Mouse (Mus musculus) CD4-positive, CD25-positive, alpha-beta regulatory T cell, adult 2 months (primary cell): ENCODE measurements at regions not wholly inside any gene's neighbourhood (a gene's known extent, or its start where the extent isn't known, plus 50 kb on each side); places are given as distances from the start of the nearest gene placed in this dataset.

ENCODE experiments used
- DNase-seq: peaks from one replicate; pipeline ENCODE4 v3.0.0-alpha.2; 2012; ENCODE audit warnings: low read depth, low spot score

GRCm38 (mm10) chr12:118659240-118660120 is 186.6 kb upstream of the Sp8 start:
- DNase-seq = no peak

DNA sequence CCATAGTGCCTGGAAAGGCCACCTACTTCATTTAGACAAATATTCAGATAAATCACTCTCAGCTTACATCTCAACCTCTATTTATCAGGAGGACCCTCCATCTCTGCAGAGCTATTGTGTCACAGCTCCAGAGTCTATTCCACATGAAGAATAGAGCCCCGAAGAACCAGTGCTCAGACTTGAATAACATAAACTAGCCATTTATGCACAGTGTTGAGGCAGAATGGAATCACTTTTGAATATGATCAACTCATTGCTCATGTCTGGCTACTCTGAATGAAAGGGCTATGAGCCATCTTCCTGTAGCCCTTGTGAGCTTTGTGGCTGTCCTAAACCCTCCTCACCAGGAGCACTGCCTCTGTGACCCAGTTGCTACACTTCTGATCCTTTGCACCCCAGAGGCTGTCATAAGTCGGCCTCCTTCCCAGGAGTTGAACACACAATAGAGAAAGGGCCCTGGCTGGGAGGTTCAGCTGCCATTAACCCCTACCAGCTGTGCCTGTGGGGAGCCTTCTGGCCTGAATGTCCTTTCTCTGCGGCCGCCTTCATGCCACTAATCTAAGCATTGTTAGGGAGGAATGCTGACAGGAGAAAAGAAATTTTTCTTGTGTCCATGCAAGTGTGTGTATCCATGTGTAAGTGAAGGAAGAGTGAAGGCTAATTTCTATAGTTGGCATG is 195.5 kb upstream of the Sp8 start:
- DNase-seq = no peak

DNA sequence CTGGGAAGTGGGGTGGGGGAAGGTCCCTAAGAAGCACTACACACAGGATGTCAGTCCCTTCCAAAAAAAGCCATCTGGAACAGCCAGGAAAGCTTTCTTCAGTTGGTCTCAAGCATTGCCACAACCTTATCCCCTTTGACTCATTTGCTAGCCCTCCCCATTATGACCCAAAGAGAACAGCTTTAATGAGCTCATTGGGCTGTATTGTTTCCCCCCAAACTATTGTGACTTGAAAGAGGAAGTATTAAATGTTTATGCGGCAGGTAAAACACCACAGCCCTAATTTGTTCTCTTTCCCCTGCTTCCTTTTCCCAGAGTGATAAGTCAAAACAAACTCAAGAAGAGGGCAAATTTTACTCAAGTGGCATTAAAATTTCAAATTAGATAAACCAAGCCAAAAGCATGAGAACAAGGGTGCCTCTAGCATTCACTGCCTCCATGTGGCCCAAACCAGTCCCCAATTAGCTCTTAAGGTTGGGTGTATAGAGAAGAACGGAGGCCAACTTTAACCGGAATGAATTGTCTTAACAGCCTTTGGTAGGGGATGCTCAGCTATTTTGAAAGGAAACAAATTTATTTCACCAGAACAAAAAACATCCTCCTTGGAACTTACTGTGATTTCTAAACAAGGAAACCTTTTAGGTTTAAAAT is 196.7 kb upstream of the Sp8 start:
- no peak for DNase-seq

GRCm38 (mm10) chr12:118648673-118649072 is 197.5 kb upstream of the Sp8 start:
- DNase-seq = no peak

GRCm38 (mm10) chr12:118647270-118648042 is 198.7 kb upstream of the Sp8 start:
- DNase-seq = no peak

DNA sequence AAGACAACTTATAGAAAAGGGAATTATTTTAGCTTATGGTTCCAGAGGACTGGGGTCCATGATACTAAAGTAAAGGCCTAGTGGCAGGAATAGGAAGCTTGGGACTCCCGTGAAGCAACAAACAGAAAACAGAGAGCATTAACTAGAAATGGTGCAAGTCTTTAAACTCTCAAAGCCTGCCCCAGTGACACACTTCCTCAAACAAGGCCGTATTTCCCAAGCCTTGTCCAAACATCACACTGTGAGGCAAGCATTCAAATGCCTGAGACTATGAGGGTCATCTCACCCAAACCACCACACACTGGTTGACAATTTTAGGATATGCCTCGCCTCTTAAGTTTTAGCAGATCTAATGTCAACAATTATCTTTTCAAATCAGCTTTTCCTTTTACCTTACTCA is 205.2 kb upstream of the Sp8 start:
- DNase-seq = no peak

DNA sequence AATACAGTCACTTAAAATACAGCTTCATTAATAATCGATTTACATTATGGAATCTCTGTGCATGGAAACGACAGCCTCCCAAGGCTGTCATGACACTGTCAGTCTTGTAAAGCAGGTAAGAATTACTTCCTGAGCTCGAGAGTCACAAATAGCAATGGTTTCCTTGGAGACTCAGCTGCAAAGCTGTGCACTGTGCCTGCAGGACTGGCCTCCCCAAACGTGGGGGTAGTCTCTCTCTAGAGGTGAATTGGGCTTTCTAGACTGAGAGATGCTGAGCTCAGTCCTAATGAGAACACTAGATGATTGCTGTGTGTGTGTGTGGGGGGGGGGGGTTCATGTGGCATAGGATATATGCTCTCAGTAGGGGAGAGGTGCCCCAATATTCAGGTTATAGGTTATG is 208.9 kb upstream of the Sp8 start:
- no peak for DNase-seq

- DNase-seq = no peak
Measured at GRCm38 (mm10) chr12:118635456-118635855, 210.7 kb upstream of the Sp8 start.

DNA sequence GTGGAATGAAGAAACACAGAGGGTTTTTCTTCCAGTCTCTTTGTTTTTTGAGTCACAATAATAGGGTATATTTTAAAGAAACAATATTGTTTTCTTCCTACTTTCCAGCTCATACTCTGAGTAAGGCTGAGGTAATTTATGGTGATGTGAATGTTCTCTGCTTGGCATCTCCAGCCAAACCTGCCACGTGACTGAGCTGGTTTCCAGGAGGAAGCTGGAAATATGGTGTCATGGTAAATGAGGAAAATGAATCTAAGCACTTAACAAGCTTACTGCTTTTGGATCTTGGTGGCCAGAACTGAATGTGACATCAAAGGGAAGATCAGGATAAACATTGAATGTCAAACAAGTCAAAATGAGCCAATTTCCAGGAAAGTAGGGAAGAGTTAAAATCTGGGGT is 215.8 kb upstream of the Sp8 start:
- no peak for DNase-seq

- no peak for DNase-seq
Measured at GRCm38 (mm10) chr12:118621697-118622485, 224.2 kb upstream of the Sp8 start.

DNA sequence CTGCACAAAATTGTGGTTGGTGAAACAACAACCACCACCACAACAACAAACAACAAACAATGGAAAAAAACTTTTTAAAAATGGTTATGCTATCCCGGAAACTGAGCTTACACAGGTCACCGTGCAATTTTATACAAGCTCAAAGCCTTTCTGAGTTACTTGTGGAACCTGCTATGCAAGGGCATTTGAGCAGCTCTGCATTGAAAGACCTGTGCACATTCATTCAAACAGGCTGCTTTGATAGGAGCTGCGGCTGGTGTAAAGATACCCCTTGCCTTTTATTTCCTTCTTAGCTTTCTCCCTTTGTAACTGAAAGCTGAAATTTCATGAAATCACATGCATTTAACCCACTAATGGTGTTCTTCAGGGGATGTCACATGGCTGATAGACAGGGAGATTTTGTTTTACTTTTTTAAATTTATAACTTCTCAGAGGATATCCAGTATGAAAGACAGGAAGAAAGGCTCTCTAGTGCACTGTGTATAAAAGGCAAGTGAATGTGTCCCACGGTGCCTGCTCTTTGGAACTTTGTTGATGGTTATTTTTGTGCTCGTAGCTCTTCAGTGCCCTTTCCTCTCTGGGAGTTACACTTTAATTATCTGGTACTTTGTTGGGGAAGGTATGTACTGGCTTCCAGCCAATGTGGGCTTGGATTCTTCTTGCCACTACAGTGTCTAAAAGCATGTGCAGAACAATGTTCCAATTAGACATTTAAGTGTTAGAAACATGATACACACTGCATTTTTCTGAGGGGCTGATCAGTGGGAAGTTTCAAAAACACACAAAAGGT is 225.1 kb upstream of the Sp8 start:
- DNase-seq = no peak

DNA sequence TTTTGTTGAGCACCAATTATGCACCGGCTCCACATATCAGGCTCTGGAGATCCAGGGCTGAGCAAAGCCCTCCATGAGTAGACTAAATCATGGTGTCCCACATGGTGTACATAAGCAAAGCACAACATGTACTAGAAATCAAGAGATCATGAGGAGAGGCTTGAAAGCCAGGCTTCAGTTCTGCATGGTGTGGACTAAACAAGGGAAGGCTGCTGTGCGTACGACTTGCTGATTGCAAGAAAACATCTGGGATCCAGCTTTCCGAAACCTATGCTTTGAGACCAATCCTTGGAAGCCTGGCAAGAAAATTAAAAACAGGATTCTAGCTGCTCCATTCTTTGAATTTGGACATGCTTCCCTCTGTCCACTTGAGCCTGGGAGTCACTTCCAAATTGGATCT is 249.1 kb upstream of the Sp8 start:
- no peak for DNase-seq

GRCm38 (mm10) chr12:118594781-118595574 is 251.2 kb upstream of the Sp8 start:
- DNase-seq = no peak

DNA sequence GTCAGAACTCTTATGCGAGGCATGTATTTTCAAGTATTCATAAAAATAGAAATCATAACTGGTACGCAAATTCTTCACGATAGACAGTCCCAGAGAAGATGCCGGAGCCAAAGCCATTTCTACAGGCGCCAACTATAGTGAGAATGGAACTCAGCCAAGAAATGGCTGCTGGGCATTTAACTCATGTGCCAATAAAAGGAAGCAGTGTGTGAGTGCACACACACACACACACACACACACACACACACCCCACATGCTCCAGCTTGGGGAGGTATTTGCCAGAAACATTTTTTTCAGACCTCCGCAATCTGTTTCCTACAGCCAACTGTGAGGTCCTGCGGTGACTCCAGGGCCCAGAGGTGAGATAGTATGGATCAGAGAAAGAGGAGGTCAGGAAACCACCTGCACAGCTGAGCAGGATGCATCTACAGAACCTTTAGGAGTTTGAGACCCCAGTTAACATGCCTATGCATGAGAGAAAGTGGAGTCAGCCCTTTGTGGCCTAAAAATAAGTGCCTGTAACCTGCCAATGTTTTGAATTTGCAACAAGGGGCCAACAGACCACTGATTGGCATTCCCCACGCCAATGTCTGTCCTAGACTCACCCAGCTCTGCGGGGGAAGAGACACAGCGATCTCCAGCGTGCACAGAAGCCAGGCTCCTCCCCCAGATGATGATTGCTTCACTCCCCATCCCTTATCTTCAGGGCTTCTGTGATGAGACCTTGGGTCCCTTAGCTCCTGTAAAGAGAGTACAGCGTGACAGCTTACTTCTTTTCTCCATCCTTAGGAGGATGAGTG is 262.1 kb upstream of the Sp8 start:
- no peak for DNase-seq

DNA sequence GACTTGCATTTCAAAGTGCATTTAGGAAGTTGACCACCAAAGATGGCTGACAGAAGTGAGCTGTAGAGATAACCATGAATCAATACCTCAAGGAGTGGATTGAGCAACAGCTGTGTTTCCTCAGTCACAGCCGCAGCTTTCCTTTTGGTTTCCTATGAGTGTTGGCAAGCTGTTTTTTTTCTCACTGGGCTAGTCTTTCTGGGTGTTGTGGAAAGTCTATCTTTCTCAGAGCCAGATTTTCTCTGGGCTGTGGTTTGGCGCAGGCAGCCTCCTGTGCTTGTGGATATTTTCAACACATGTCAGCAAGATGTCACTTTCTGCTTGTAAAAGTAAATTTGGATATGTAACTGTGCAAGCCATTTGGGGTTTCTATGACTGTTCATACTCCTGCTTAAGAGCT is 268.6 kb upstream of the Sp4 start:
- no peak for DNase-seq

- DNase-seq = no peak
Measured at GRCm38 (mm10) chr12:118566681-118567080, 265.4 kb upstream of the Sp4 start.

DNA sequence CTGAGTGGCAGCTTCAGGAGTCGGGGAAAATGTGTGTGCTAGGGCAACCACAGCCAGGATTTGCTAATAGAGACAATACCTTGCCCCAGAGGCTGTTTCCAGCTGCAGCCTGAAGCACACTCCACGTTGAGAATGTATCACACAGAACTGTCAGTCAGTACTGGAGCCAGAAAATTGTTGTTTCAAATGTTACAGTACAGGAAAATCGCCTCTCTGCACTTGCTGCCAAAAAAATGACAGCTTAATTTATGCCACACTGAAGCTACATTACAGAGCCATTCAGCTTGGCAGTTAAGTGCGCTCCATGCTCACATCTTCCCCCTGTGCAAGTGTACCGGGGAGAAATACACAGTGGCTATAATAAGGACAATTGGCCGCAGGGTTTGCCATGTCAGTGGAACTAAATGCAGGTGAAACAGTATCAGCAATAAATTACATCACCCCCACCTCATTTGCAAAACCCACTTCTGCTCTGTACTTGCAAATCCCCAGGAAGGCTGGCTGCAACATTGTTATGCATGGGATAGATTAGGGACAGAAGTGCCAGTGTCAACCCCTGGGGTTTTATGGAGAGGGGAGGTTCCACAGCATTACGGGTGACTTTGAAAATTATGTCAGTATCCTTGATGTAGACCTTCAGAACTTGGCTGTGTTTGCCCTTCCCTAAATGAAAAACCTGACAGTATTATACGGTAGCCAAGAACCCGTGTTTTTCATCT is 263.3 kb upstream of the Sp4 start:
- no peak for DNase-seq

GRCm38 (mm10) chr12:118562226-118562625 is 261.0 kb upstream of the Sp4 start:
- DNase-seq = no peak
